Mouse (Mus musculus): ENCODE results near the gene Gm21992. TPM values are rescaled to one million over a fixed set of nuclear protein-coding genes. Genes with fewer than 3 reads are reported as not detected.

Gm21992 gene
- total RNA-seq, 2 experiments from 2014 or later, result 9.0 to 11.9 TPM

DNA sequence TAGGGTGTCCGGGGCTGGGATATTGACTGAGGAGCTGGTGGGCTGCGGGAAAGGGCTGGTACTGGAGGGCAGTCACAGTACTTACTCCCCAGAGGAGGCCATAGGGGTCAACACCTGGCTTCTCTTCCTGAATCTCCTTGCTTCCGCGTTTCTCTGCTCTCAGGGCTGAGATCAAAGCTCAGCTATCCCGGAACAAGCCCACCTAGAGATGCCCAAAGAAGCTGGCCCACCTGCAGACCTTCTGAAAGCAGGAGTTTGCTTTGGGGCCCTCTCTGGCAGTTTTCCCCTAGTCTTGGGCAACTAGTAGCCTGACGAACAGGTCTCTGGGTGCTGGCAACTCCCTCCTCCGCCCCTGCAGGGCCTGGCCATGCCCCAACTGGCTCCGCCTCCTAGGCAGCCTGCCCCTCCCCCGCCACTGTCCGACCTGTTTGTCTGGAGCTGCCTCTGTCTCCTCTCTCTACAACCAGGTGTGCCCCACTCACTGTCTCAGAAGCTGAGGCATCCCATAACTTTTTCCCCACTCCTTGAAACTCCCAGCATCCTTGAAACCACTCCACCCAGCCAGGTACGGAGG lies 90.7 kb downstream of the Gm21992 start:
- no peak for DNase-seq
- intact Hi-C loops (cut with DNase I; ENCODE audit: low total_unique reads), result no loop called here

DNA sequence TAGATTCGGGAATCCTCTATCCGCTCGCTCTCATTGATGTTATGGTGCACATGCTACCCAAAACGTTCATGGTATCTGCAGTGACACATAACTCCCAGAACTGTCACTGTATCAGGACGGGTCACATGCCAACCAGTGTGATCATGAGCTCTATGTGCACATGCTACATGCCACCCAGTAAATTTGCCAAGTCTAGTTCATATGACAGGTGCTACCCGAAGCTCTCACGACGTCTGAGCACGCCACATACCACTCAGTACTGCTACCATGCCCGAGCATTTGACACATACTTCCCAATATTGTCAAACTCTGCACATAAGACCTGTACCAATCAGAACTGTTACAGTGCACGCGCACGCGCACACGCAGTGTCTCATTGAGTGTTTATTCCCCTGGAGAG lies 91.3 kb downstream of the Gm21992 start:
- intact Hi-C loops (cut with DNase I; ENCODE audit: low total_unique reads), result no loop called here

DNA sequence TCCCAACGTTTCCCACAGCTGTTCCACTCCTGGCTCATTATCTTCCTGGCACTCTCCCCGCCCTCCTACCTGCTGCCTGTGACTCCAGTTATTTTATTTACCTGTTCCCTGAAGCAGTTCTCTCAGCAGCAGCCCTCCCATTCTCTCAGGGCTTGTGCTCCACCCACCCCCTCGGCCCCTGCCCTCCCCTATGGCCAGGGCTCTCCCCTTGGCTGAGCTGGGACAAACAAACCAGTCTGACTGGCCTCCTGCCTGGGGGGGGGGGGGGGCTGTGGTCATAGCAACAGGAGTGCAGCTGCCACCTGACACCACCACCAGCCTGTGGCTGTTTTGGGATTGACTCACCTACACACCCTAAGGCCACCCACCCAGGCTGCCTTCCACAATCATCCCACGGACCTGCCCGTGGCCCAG lies 92.1 kb downstream of the Gm21992 start:
- intact Hi-C loops (cut with DNase I; ENCODE audit: low total_unique reads), result loop anchor here (10.0 kb wide), 1 partner anchor 65 kb away; no protein-coding TSS in a partner anchor
- DNase-seq, result no peak

More for the DNA sequence above, 91.3 kb downstream of the Gm21992 start:
- no peak for DNase-seq

GRCm38 (mm10) chr19:4718716-4719115 lies 92.7 kb downstream of the Gm21992 start:
- intact Hi-C loops (cut with DNase I; ENCODE audit: low total_unique reads), result loop anchor here (10.0 kb wide), 1 partner anchor 64 kb away; no protein-coding TSS in a partner anchor
- DNase-seq, result no peak

GRCm38 (mm10) chr19:4717281-4717680 lies 94.1 kb downstream of the Gm21992 start:
- intact Hi-C loops (cut with DNase I; ENCODE audit: low total_unique reads), result loop anchor here (10.0 kb wide), 1 partner anchor 62 kb away; no protein-coding TSS in a partner anchor
- no peak for DNase-seq

DNA sequence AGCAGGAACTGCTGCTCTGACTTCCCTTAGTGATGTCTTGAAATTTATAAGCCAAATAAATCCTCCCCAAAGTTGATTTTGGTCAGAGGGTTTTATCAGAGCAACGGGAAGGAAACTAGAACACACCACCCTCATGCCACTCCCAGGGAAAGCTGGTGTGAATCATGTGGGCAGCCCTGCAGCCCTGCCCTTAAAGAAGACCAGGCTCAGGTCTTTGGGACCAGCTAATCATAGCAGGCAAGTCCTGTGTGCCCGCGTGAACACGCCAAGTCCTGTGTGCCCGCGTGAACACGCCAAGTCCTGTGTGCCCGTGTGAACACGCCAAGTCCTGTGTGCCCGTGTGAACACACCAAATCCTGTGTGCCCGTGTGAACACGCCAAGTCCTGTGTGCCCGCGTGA lies 94.7 kb downstream of the Gm21992 start:
- intact Hi-C loops (cut with DNase I; ENCODE audit: low total_unique reads), result loop anchor here (10.0 kb wide), 1 partner anchor 62 kb away; no protein-coding TSS in a partner anchor
- no peak for DNase-seq

- no peak for DNase-seq
- intact Hi-C loops (cut with DNase I; ENCODE audit: low total_unique reads), result loop anchor here (10.0 kb wide), 1 partner anchor 59 kb away; no protein-coding TSS in a partner anchor
These were observed 97.5 kb downstream of the Gm21992 start for GRCm38 (mm10) chr19:4713886-4714285.

DNA sequence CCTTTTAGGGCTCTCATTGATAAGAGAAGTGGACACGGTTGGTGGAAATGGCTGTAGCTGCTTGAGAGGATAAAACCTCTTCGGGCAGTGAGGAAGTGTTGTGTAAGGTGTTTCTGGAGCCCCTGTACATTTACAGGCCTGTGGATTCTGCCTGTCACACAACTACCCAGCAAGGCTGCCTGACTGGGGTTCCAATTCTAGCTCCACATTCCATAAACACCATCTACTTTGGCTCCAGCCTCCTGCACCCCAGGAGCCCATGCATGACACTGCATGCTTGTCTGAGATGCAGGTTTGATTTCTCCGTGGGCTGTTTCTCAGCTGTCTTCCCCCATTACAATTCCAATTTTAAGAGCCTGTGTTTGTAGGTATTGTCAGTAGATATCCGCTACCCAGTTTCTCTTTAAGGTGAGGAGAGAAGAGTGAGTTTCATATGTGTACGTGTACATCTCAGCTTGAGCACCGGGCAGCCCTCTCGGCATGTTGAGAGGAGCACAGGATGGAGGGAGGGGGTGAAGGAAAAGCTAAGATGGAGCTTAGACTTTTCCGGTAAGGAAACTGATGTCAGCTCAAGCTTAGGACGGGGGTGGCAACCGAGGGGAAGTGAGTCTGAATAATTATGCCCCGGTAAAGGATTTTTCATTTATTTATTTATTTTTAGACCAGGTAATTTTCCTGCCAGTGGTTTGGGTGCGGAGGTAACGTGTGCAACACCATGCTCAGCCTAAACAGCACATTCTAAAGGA lies 98.5 kb downstream of the Gm21992 start:
- intact Hi-C loops (cut with DNase I; ENCODE audit: low total_unique reads), result loop anchor here (10.0 kb wide), 1 partner anchor 58 kb away; no protein-coding TSS in a partner anchor
- DNase-seq, result no peak

DNA sequence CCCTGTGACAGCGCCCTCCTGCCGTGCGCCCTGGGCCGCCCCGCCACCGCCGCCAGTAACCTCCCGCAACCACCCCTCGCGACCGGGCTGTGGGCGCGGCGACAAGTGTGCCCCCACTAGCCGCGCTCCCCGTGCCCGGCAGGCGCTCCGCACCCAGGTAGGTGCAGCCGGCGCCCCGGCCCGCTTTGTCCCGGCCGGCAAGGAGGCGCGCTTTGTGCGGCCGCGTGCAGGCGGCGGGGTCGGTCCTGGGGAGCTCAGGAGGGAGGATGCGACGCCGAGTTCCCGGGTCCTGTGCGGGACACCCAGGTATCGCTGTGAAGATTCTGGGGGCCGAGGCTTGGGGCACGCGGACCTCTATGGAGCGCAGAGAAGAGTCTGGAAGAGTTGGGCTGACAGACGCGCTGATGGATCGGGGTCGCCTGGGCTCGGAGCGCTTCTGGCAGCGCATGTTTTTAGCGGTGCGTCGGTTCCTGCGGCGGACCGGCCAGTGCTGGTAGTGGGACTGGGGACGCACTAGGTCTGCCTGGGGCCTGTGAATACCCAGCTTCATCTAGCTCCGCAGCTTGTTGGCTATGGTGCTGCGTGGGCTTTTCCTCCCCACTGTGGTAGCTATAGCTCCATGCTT lies 99.1 kb downstream of the Gm21992 start:
- no peak for DNase-seq
- intact Hi-C loops (cut with DNase I; ENCODE audit: low total_unique reads), result loop anchor here (10.0 kb wide), 1 partner anchor 57 kb away; no protein-coding TSS in a partner anchor

DNA sequence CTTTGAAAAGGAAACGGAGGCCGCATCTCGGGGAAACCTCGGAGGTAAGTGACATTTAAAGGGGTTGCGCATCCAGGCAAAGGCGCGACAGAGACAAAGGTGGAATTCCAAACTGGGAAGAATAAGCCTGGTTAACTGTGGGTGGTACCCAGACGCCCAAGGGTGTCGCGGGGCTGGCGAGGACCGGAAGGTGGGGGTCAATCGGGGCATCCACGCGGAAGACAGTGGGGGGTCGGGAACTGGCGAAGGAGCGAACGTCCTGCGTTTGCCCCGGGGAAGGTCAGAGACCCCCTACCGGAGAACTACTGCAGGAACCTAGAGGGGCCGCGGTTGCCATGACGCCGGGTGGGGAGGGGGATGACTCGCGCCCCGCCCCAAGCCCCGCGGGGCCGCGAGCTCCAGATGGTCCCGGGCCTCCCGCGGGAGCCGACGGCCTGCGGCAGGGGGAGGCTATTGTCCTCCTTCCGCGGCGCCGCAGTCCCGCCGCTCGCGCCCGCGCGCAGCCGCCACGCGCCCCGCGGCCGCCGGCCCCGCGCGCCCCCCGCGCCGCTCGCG lies 99.7 kb downstream of the Gm21992 start:
- DNase-seq, result no peak

DNA sequence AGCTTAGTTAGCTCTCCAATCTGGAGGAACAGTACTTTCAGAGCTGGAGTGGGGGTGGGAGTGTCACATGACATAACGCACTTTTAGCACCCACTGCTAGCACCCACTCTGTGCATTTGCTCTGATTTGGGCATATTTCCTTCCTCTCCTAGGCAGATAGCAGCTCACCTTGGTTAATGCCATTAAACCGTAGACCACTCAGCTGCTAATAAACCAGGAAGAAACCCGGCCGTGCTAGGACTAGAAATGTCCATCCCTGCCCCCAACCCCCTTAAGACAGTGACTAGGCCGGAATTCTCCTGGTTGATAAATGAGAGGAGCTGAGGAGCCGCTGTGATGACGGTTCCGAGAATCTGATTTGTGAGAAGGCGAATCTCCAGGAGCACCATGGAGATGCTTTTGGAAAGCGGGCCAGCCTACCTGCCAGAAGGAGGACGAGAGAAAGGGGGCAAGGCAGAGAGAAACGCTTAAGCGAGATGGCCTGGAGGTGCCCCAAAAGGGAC lies 100.3 kb downstream of the Gm21992 start, which contains the start of gene Sptbn2:
Sptbn2 (plus strand) TSS at position 70 of the 503 bp plus-strand sequence.
- intact Hi-C loops (cut with DNase I; ENCODE audit: low total_unique reads), result loop anchor here (10.0 kb wide), 1 partner anchor 56 kb away; no protein-coding TSS in a partner anchor
- DNase-seq, result no peak

More for the DNA sequence above, 99.7 kb downstream of the Gm21992 start:
- intact Hi-C loops (cut with DNase I; ENCODE audit: low total_unique reads), result loop anchor here (10.0 kb wide), 1 partner anchor 57 kb away; no protein-coding TSS in a partner anchor

DNA sequence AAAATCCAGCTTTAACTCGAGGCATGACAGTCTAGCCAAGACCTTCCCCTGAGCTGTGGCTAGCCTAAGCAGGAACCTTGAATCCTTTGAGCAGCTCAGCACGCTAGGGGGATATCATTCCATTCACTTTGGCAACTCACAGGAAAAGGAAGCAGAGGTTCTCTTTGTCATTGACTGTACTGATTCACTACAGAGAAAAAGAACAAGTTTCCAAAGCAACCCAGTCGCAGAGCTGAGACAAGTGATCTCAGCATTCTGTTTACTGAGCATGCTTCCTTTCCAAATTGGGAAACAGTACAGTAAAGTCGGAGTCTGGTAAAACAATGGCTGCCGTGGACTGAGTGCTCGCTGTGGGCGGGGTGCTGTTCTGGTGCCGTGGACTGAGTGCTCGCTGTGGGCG lies 102.6 kb downstream of the Gm21992 start:
- no peak for DNase-seq
- intact Hi-C loops (cut with DNase I; ENCODE audit: low total_unique reads), result no loop called here

DNA sequence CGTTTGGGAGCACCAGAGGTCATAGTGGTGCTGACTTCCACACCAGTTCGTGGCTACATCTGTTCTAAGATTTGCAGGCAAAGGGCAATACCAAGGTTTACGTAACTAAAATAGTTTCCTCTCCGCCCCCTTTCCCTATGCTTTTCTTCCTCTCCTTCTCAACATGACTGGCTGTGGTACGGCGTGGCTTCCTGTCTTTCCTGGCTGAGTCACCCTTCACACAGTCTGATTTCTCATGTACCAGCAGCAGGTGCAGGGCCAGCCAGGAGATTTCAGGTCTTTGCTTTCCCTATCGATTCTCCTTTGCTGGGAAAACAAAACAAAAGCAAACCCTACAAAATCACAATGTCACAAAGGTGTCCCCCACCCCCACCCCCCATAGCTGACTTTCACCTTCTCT lies 110.2 kb downstream of the Gm21992 start:
- DNase-seq, result no peak
- intact Hi-C loops (cut with DNase I; ENCODE audit: low total_unique reads), result no loop called here

GRCm38 (mm10) chr19:4700656-4701055 lies 110.8 kb downstream of the Gm21992 start:
- intact Hi-C loops (cut with DNase I; ENCODE audit: low total_unique reads), result no loop called here
- DNase-seq, result no peak

DNA sequence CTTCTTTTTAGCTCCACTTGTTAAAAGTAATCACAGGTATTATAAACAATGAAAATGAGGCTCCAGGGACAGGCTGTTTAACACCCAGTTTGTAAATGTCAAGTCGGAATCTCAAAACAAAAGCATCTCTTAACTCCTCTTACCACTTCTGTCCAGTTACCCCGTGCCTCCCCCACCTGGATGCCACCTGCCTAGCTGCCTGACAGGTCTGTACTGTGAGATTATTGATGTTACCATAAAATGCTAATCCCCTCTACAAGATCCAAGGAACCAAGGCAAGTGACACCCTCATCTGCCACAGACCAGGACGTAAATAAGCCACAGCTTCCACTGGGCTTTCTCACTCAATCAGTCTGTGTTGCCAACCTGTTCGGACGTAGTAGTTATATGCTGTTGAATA lies 111.6 kb downstream of the Gm21992 start:
- DNase-seq, result no peak
- intact Hi-C loops (cut with DNase I; ENCODE audit: low total_unique reads), result no loop called here

DNA sequence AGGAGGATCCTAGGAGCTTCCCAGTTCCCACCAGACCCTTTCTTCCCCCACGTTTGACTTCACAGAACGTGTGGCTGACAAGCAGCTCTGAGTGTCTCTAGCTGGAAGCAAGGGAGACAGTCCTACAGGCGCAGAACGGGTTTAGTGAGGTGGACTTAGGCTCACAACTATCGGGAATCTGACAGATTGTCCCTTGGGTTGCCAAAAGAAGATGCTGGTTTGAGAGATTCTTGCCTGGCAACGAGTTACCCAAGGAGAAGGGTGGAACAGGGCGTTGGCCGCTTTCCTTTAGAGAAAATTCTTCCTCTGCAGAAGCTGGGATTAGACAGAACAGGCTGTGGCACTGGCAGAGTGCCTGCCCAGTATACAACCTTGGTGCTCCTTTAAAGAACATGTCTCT lies 112.6 kb downstream of the Gm21992 start:
- intact Hi-C loops (cut with DNase I; ENCODE audit: low total_unique reads), result no loop called here
- DNase-seq, result no peak

- intact Hi-C loops (cut with DNase I; ENCODE audit: low total_unique reads), result no loop called here
- peak; percentile 78 for DNase-seq
These were observed 113.2 kb downstream of the Gm21992 start, which contains the start of gene Gm960 for GRCm38 (mm10) chr19:4698205-4698677. Gene Gm960 (minus strand): TSS chr19:4698668.

- intact Hi-C loops (cut with DNase I; ENCODE audit: low total_unique reads), result no loop called here
- DNase-seq, result no peak
These were observed 113.7 kb downstream of the Gm21992 start for GRCm38 (mm10) chr19:4697721-4698120.

- intact Hi-C loops (cut with DNase I; ENCODE audit: low total_unique reads), result no loop called here
- no peak for DNase-seq
These were observed 114.3 kb downstream of the Gm21992 start for GRCm38 (mm10) chr19:4697121-4697520.
